In genomic region chr5:148435660-148436059, GRCm38 (mm10) we compare ENCODE assay signal across 22 mouse cellular contexts. TPM values are rescaled to one million over a fixed set of nuclear protein-coding genes. Genes with fewer than 3 reads are reported as not detected.
A peak's percentile ranks its signal among the peaks of the same experiment; 100 is the strongest.
DNase-seq lines count a peak whose midpoint lies in the region; ATAC-seq lines count a peak whose summit lies in the region.
"Had no signal": no experiment of that assay in that cellular context is flagged by ENCODE, and none has a peak within 500 bp of the region (broad histone marks: within the 10 kb centered on the region; RNA-seq: fewer than 3 reads in every experiment).

No protein-coding gene starts in this region.

- H3K27me3 ChIP-seq in forebrain, embryonic 11.5 days (ENCODE audit: control insufficient read depth, insufficient read depth, low read length), result no peaks in the 10 kb centered on the region
- no peaks in the 10 kb centered on the region for H3K27me3 ChIP-seq in forebrain, embryonic 13.5 days
- no peaks in the 10 kb centered on the region for H3K27me3 ChIP-seq in kidney, embryonic 16.5 days (ENCODE audit: insufficient read depth, low read length)
- H3K27me3 ChIP-seq: forebrain, embryonic 15.5 days; hindbrain, embryonic 12.5 days; hindbrain, embryonic 15.5 days had no signal

- H3K9me3 ChIP-seq in forebrain, embryonic 11.5 days (ENCODE audit: control insufficient read depth, low read length), result no peaks in the 10 kb centered on the region
- H3K9me3 ChIP-seq in forebrain, embryonic 13.5 days (replicated peaks), result no peaks in the 10 kb centered on the region
- no peaks in the 10 kb centered on the region for H3K9me3 ChIP-seq in kidney, embryonic 16.5 days (ENCODE audit: low read length)
- H3K9me3 ChIP-seq: forebrain, embryonic 10.5 days; forebrain, embryonic 15.5 days; hindbrain, embryonic 12.5 days; hindbrain, embryonic 15.5 days had no signal

- DNase-seq in forebrain, embryonic 11.5 days (ENCODE audit: low spot score), result peak; percentile 27
- no peak for DNase-seq in kidney, adult 18-20 months
- DNase-seq in forelimb bud, embryonic 11.5 days (ENCODE audit: low read depth, low spot score), result peak; percentile 18
- no peak for DNase-seq in gastrocnemius, postnatal 4 days (ENCODE audit: low spot score in 2 of 2)
- DNase-seq: adrenal gland, adult 8-10 months; adrenal gland, postnatal 25 days; cerebellum, adult 11-12 months; cerebellum, adult 9-10 months; cerebellum, postnatal 14 days; gastrocnemius, postnatal 10 days; gastrocnemius, postnatal 36 days; heart, adult 11 months had no signal

- no peaks in the 10 kb centered on the region for H3K36me3 ChIP-seq in forebrain, embryonic 11.5 days (ENCODE audit: control insufficient read depth, insufficient read depth, low read length)
- no peaks in the 10 kb centered on the region for H3K36me3 ChIP-seq in forebrain, embryonic 13.5 days (ENCODE audit: poor library complexity, severe bottlenecking)
- no peaks in the 10 kb centered on the region for H3K36me3 ChIP-seq in kidney, embryonic 16.5 days (ENCODE audit: insufficient read depth, low read length)
- H3K36me3 ChIP-seq: forebrain, embryonic 10.5 days; forebrain, embryonic 15.5 days; hindbrain, embryonic 12.5 days; hindbrain, embryonic 15.5 days had no signal

- H3K27ac ChIP-seq in forebrain, embryonic 11.5 days (ENCODE audit: low read depth, low read length), result no peak overlapping the region
- no peak overlapping the region for H3K27ac ChIP-seq in forebrain, embryonic 13.5 days
- H3K27ac ChIP-seq in kidney, embryonic 16.5 days (ENCODE audit: low read length), result no peak overlapping the region; the same call in 1 of the 2 replicates
- H3K27ac ChIP-seq: forebrain, embryonic 10.5 days; forebrain, embryonic 15.5 days; hindbrain, embryonic 12.5 days; hindbrain, embryonic 15.5 days had no signal

- H3K4me1 ChIP-seq in forebrain, embryonic 11.5 days (replicated peaks; ENCODE audit: control insufficient read depth, insufficient read depth, low read length), result no peaks in the 10 kb centered on the region
- H3K4me1 ChIP-seq in forebrain, embryonic 13.5 days, result peaks cover 5% of the 10 kb centered on the region; the same call in 1 of the 2 replicates
- no peaks in the 10 kb centered on the region for H3K4me1 ChIP-seq in kidney, embryonic 16.5 days (ENCODE audit: insufficient read depth, low read length)
- H3K4me1 ChIP-seq: forebrain, embryonic 15.5 days; hindbrain, embryonic 12.5 days; hindbrain, embryonic 15.5 days had no signal

- H3K9ac ChIP-seq in forebrain, embryonic 11.5 days (ENCODE audit: low read length), result no peak overlapping the region
- no peak overlapping the region for H3K9ac ChIP-seq in forebrain, embryonic 13.5 days
- no peak overlapping the region for H3K9ac ChIP-seq in kidney, embryonic 16.5 days (replicated peaks; ENCODE audit: low read length)
- H3K9ac ChIP-seq: forebrain, embryonic 15.5 days; hindbrain, embryonic 12.5 days; hindbrain, embryonic 15.5 days had no signal

- ATAC-seq in forebrain, embryonic 11.5 days (replicated peaks; ENCODE audit: low FRiP score), result no peak
- no peak for ATAC-seq in forebrain, embryonic 13.5 days
- peak; percentile 59; the same call in 1 of the 2 replicates for ATAC-seq in kidney, embryonic 16.5 days (ENCODE audit: low FRiP score, low TSS enrichment)
- ATAC-seq: activated CD4-positive, CD25-positive, alpha-beta regulatory T cell, adult 4 months; CD4-positive, CD25-positive, alpha-beta regulatory T cell, adult 4 months; forebrain, embryonic 15.5 days; intestine, postnatal 0 days had no signal

- WGBS in forebrain, embryonic 11.5 days, result 74% methylated on average over 3 of the region's 3 CpGs
- WGBS in forebrain, embryonic 13.5 days, result 65% methylated on average over 3 of the region's 3 CpGs
- WGBS in kidney, embryonic 16.5 days, result 69% methylated on average over 3 of the region's 3 CpGs

- no peak overlapping the region for H3K4me2 ChIP-seq in forebrain, embryonic 11.5 days (ENCODE audit: low read depth, low read length, severe bottlenecking)
- no peak overlapping the region for H3K4me2 ChIP-seq in forebrain, embryonic 13.5 days
- no peak overlapping the region for H3K4me2 ChIP-seq in kidney, embryonic 16.5 days (replicated peaks; ENCODE audit: low read depth, low read length)
- H3K4me2 ChIP-seq: forebrain, embryonic 15.5 days; heart, embryonic 11.5 days; hindbrain, embryonic 12.5 days; hindbrain, embryonic 15.5 days had no signal

- H3K4me3 ChIP-seq in forebrain, embryonic 11.5 days (ENCODE audit: low read depth, low read length), result no peak overlapping the region
- no peak overlapping the region for H3K4me3 ChIP-seq in forebrain, embryonic 13.5 days
- H3K4me3 ChIP-seq in kidney, embryonic 16.5 days (ENCODE audit: low read length), result no peak overlapping the region
- H3K4me3 ChIP-seq: forebrain, embryonic 10.5 days; forebrain, embryonic 15.5 days; hindbrain, embryonic 12.5 days; hindbrain, embryonic 15.5 days had no signal

RNA-seq across cellular contexts. Expression of gene Slc7a1, which starts 36.0 kb away (rescaled TPM):
- polyA plus RNA-seq in forebrain, embryonic 11.5 days (2014; fragmentation: Nextera tagmentation; extraction: Ambion mirVana), result 28.1 and 32.9 TPM in 2 replicates
- 24.4 and 27.2 TPM in 2 replicates for polyA plus RNA-seq in forebrain, embryonic 13.5 days (2015; fragmentation: Nextera tagmentation; extraction: Ambion mirVana)
- 16.7 and 19.0 TPM in 2 replicates for polyA plus RNA-seq in kidney, embryonic 16.5 days (2015; fragmentation: Nextera tagmentation; extraction: Ambion mirVana)
- total RNA-seq in gastrocnemius, postnatal 4 days (2021), result 10 to 100 TPM; 16.9 to 17.2 TPM

Comparison
In these comparisons a context has a peak if more than half of its experiments do, and no peak if none do; other contexts are left out.
1. DNase-seq: peak in forebrain, embryonic 11.5 days (single experiment) and forelimb bud, embryonic 11.5 days (single experiment); none in kidney, adult 18-20 months (single experiment) and gastrocnemius, postnatal 4 days (0 of 2).